ENCODE assay signal across 24 mouse cellular contexts in genomic region chr7:34858291-34858690, GRCm38 (mm10). TPM values are rescaled to one million over a fixed set of nuclear protein-coding genes. Genes with fewer than 3 reads are reported as not detected.
DNase-seq lines count a peak whose midpoint lies in the region; ATAC-seq lines count a peak whose summit lies in the region.
"Had no signal": no experiment of that assay in that cellular context is flagged by ENCODE, and none has a peak within 500 bp of the region (broad histone marks: within the 10 kb centered on the region; RNA-seq: fewer than 3 reads in every experiment).

No protein-coding gene starts in this region.

- peak; percentile 39 to 55 for DNase-seq in adrenal gland, adult (ENCODE audit: inconsistent age in 2 of 2, low spot score in 1 of 2)
- no peak for DNase-seq in adrenal gland, adult 8-10 months
- DNase-seq in hindbrain, embryonic 11.5 days (ENCODE audit: low spot score), result no peak
- no peak for DNase-seq in embryo, embryonic 11 days
- DNase-seq in thymus, postnatal 0 days (ENCODE audit: low spot score), result no peak
- DNase-seq: gastrocnemius, postnatal 36 days; kidney, adult 2 months; kidney, postnatal 4 days; layer of hippocampus, adult 9-11 months; liver, embryonic 13.5 days; thymus, postnatal 25 days had no signal

- no peaks in the 10 kb centered on the region for H3K36me3 ChIP-seq in hindbrain, embryonic 13.5 days
- no peaks in the 10 kb centered on the region for H3K36me3 ChIP-seq in hindbrain, embryonic 11.5 days (ENCODE audit: control insufficient read depth, insufficient read depth, low read length)
- H3K36me3 ChIP-seq in neural tube, embryonic 13.5 days, result no peaks in the 10 kb centered on the region
- H3K36me3 ChIP-seq in neural tube, embryonic 15.5 days, result no peaks in the 10 kb centered on the region
- H3K36me3 ChIP-seq: forebrain, embryonic 15.5 days; heart, embryonic 15.5 days; limb, embryonic 13.5 days; liver, embryonic 13.5 days; lung, embryonic 15.5 days had no signal

- WGBS in hindbrain, embryonic 13.5 days, result 55% methylated on average over 2 of the region's 2 CpGs
- WGBS in hindbrain, embryonic 11.5 days, result 84% methylated on average over 2 of the region's 2 CpGs
- WGBS in neural tube, embryonic 13.5 days, result 63% methylated on average over 2 of the region's 2 CpGs
- 42% methylated on average over 2 of the region's 2 CpGs for WGBS in neural tube, embryonic 15.5 days

- no peak overlapping the region for H3K4me3 ChIP-seq in hindbrain, embryonic 13.5 days
- no peak overlapping the region for H3K4me3 ChIP-seq in hindbrain, embryonic 11.5 days (ENCODE audit: low read depth, low read length)
- H3K4me3 ChIP-seq in neural tube, embryonic 13.5 days, result no peak overlapping the region
- H3K4me3 ChIP-seq in neural tube, embryonic 15.5 days (replicated peaks), result no peak overlapping the region
- H3K4me3 ChIP-seq: forebrain, embryonic 15.5 days; heart, embryonic 15.5 days; limb, embryonic 13.5 days; liver, embryonic 13.5 days; lung, embryonic 15.5 days had no signal

- H3K27me3 ChIP-seq in hindbrain, embryonic 13.5 days, result no peaks in the 10 kb centered on the region
- H3K27me3 ChIP-seq in hindbrain, embryonic 11.5 days (ENCODE audit: control insufficient read depth, insufficient read depth, low read length), result no peaks in the 10 kb centered on the region
- H3K27me3 ChIP-seq in neural tube, embryonic 13.5 days, result no peaks in the 10 kb centered on the region
- H3K27me3 ChIP-seq in neural tube, embryonic 15.5 days (replicated peaks), result no peaks in the 10 kb centered on the region
- H3K27me3 ChIP-seq: forebrain, embryonic 15.5 days; heart, embryonic 15.5 days; limb, embryonic 13.5 days; liver, embryonic 13.5 days; lung, embryonic 15.5 days had no signal

- no peaks in the 10 kb centered on the region for H3K9me3 ChIP-seq in hindbrain, embryonic 13.5 days
- H3K9me3 ChIP-seq in hindbrain, embryonic 11.5 days (ENCODE audit: control insufficient read depth, low read length), result no peaks in the 10 kb centered on the region
- H3K9me3 ChIP-seq in neural tube, embryonic 13.5 days, result no peaks in the 10 kb centered on the region
- H3K9me3 ChIP-seq in neural tube, embryonic 15.5 days (replicated peaks), result no peaks in the 10 kb centered on the region
- H3K9me3 ChIP-seq: forebrain, embryonic 15.5 days; heart, embryonic 15.5 days; limb, embryonic 13.5 days; liver, embryonic 13.5 days; lung, embryonic 15.5 days had no signal

- H3K27ac ChIP-seq in hindbrain, embryonic 13.5 days, result peak overlapping the region; percentile 8; the same call in 1 of the 2 replicates
- H3K27ac ChIP-seq in hindbrain, embryonic 11.5 days (ENCODE audit: low read depth, low read length), result no peak overlapping the region
- peak overlapping the region; percentile 59; the same call in 1 of the 2 replicates for H3K27ac ChIP-seq in neural tube, embryonic 13.5 days (replicated peaks)
- no peak overlapping the region for H3K27ac ChIP-seq in neural tube, embryonic 15.5 days (replicated peaks)
- H3K27ac ChIP-seq: forebrain, embryonic 15.5 days; heart, embryonic 15.5 days; limb, embryonic 13.5 days; liver, embryonic 13.5 days; lung, embryonic 15.5 days; macrophage had no signal

- no peak overlapping the region for H3K4me2 ChIP-seq in hindbrain, embryonic 13.5 days
- no peak overlapping the region for H3K4me2 ChIP-seq in hindbrain, embryonic 11.5 days (replicated peaks; ENCODE audit: low read depth, low read length)
- no peak overlapping the region for H3K4me2 ChIP-seq in neural tube, embryonic 13.5 days
- no peak overlapping the region for H3K4me2 ChIP-seq in neural tube, embryonic 15.5 days
- H3K4me2 ChIP-seq: forebrain, embryonic 15.5 days; heart, embryonic 15.5 days; limb, embryonic 13.5 days; liver, embryonic 13.5 days; lung, embryonic 15.5 days had no signal

- no peak overlapping the region for H3K9ac ChIP-seq in hindbrain, embryonic 13.5 days
- H3K9ac ChIP-seq in hindbrain, embryonic 11.5 days (ENCODE audit: low read depth, low read length), result no peak overlapping the region
- H3K9ac ChIP-seq in neural tube, embryonic 13.5 days, result no peak overlapping the region
- H3K9ac ChIP-seq in neural tube, embryonic 15.5 days (replicated peaks), result no peak overlapping the region
- H3K9ac ChIP-seq: forebrain, embryonic 15.5 days; heart, embryonic 15.5 days; limb, embryonic 13.5 days; liver, embryonic 13.5 days; lung, embryonic 15.5 days had no signal

- H3K4me1 ChIP-seq in hindbrain, embryonic 13.5 days (replicated peaks), result peaks cover 8% of the 10 kb centered on the region
- no peaks in the 10 kb centered on the region for H3K4me1 ChIP-seq in hindbrain, embryonic 11.5 days (replicated peaks; ENCODE audit: control insufficient read depth, insufficient read depth, low read length)
- peaks cover 8% of the 10 kb centered on the region for H3K4me1 ChIP-seq in neural tube, embryonic 13.5 days (replicated peaks)
- 0 out of 2 replicates have a peak, but pooled peaks cover 4% of the 10 kb centered on the region for H3K4me1 ChIP-seq in neural tube, embryonic 15.5 days
- H3K4me1 ChIP-seq: heart, embryonic 15.5 days; liver, embryonic 13.5 days; lung, embryonic 15.5 days had no signal

- ATAC-seq in hindbrain, embryonic 13.5 days (ENCODE audit: low FRiP score), result no peak
- no peak for ATAC-seq in hindbrain, embryonic 11.5 days (ENCODE audit: low FRiP score)
- ATAC-seq in neural tube, embryonic 13.5 days (ENCODE audit: low read depth), result no peak
- ATAC-seq in neural tube, embryonic 15.5 days (ENCODE audit: low FRiP score), result no peak
- ATAC-seq: forebrain, embryonic 15.5 days; inflammation-experienced regulatory T-cells, adult 6 months had no signal

RNA-seq across cellular contexts. Expression of gene Chst8, which starts 45.8 kb away (rescaled TPM):
- total RNA-seq in adrenal gland, adult 8-10 months (2022), result 10 to 100 TPM in 3 of 4 experiments, 1 to 10 TPM in 1; 7.1 to 29.9 (median 13.8) TPM
- 18.0 and 18.3 TPM in 2 replicates for polyA plus RNA-seq in hindbrain, embryonic 13.5 days (2015; fragmentation: Nextera tagmentation; extraction: Ambion mirVana)
- polyA plus RNA-seq in hindbrain, embryonic 11.5 days (2014; fragmentation: Nextera tagmentation; extraction: Ambion mirVana), result 13.5 and 16.8 TPM in 2 replicates
- polyA plus RNA-seq in neural tube, embryonic 13.5 days (2015; fragmentation: Nextera tagmentation; extraction: Ambion mirVana), result 32.3 and 42.1 TPM in 2 replicates
- 13.2 and 13.3 TPM in 2 replicates for polyA plus RNA-seq in neural tube, embryonic 15.5 days (2015; fragmentation: Nextera tagmentation; extraction: Ambion mirVana)
- polyA plus RNA-seq in thymus, postnatal 0 days (2015; fragmentation: Nextera tagmentation; extraction: Ambion mirVana), result 3.6 and 3.8 TPM in 2 replicates
- total RNA-seq: common myeloid progenitor, adult 5-6 weeks; heart, adult 8-10 months; hematopoietic stem cell, adult 5-6 weeks had no signal
- polyA plus RNA-seq: inflammation-experienced regulatory T-cells, adult 6 months; macrophage; testis, adult 2 months had no signal

RNA-seq across cellular contexts. Expression of gene Pepd, which starts 53.9 kb away (rescaled TPM):
- total RNA-seq in adrenal gland, adult 8-10 months (2022), result 100 to 1,000 TPM in 2 of 4 experiments, 10 to 100 TPM in 2; 76.5 to 139 (median 99.3) TPM
- polyA plus RNA-seq in hindbrain, embryonic 13.5 days (2015; fragmentation: Nextera tagmentation; extraction: Ambion mirVana), result 52.4 and 54.6 TPM in 2 replicates
- 57.8 and 66.0 TPM in 2 replicates for polyA plus RNA-seq in hindbrain, embryonic 11.5 days (2014; fragmentation: Nextera tagmentation; extraction: Ambion mirVana)
- 59.8 and 64.8 TPM in 2 replicates for polyA plus RNA-seq in neural tube, embryonic 13.5 days (2015; fragmentation: Nextera tagmentation; extraction: Ambion mirVana)
- polyA plus RNA-seq in neural tube, embryonic 15.5 days (2015; fragmentation: Nextera tagmentation; extraction: Ambion mirVana), result 67.5 and 74.9 TPM in 2 replicates
- polyA plus RNA-seq in thymus, postnatal 0 days (2015; fragmentation: Nextera tagmentation; extraction: Ambion mirVana), result 79.5 and 82.5 TPM in 2 replicates

Comparison
In these comparisons a context has a peak if more than half of its experiments do, and no peak if none do; other contexts are left out.
1. DNase-seq: peak in adrenal gland, adult (2 of 2); none in adrenal gland, adult 8-10 months (single experiment), hindbrain, embryonic 11.5 days (single experiment), embryo, embryonic 11 days (single experiment) and thymus, postnatal 0 days (single experiment).
2. H3K27ac ChIP-seq: peak in hindbrain, embryonic 13.5 days (single experiment) and neural tube, embryonic 13.5 days (single experiment); none in hindbrain, embryonic 11.5 days (single experiment) and neural tube, embryonic 15.5 days (single experiment).